Mouse (Mus musculus): Measurements from ENCODE around the gene Fgfr2. TPM values are rescaled to one million over a fixed set of nuclear protein-coding genes. Genes with fewer than 3 reads are reported as not detected.

Fgfr2 gene
- polyA plus RNA-seq, 1 experiment = 14.8 TPM

DNA sequence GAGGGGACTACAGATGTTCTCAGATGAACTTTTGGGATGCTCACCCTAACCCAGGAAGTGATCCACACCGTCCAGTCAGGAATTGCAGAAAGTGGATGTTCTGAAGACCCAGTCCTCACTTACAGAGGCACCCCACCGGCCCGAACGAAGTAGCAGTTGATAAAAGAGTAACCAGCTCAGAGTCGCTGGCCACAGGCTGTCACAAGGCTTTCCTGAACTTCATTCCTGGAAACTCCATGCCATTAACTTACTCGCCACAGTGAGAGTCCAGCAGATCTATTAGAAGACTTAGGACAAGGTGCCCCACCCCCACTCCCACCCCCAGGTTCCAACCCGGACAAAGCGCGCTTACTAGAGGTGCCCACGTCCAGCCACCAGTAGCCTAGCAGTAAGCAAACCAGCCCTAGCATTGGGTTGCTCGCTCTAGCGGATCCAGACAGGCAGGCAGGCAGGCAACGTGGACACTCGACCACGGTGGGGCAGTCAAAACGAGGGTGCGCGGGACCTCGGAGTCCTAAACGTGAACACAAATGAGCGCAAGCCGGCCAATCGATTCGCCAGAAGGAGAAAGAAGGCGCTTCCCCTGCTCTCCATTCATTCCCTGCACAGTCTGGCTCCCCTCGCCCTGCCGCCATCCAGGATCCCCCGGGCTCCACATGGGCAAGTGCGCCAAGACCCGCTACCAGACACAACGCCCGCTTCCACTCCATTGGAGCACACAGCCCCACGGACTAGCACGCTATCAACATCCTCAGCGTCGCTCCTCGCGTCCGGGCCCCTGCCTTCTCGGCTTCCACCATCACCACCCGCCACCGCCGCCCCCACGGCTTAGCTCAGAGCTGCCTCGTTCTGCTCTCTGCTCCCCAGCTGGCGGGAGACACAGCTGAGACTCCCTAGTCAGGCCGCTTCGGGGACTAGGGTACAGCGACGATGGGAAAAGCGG is 807.7 kb downstream of the Fgfr2 start:
- H3K36me3 ChIP-seq (ENCODE audit: control insufficient read depth, insufficient read depth, low read length) = no peaks in the 10 kb centered on the region
- H3K4me1 ChIP-seq (ENCODE audit: control insufficient read depth, insufficient read depth, low read length) = peaks cover 5% of the 10 kb centered on the region; the same call in 1 of the 2 replicates
- H3K27ac ChIP-seq (ENCODE audit: insufficient read depth, low read depth, low read length) = peak overlapping the region; percentile 87
- peak overlapping the region; percentile 94 for H3K4me3 ChIP-seq (ENCODE audit: insufficient read depth, low read depth, low read length)
- no peaks in the 10 kb centered on the region for H3K27me3 ChIP-seq (replicated peaks; ENCODE audit: control insufficient read depth, insufficient read depth, low read length)
- WGBS = 2% methylated on average over 51 of the region's 51 CpGs
- TF ChIP-seq CTCF (conservative IDR thresholded peaks at IDR 0.05; ENCODE audit: insufficient read depth, insufficient read length, low read depth, low read length) = peak; percentile 60
- TF ChIP-seq POLR2A (IDR thresholded peaks at IDR 0.05; ENCODE audit: low read depth, low read length) = no peak
- peak; percentile 81 for DNase-seq

DNA sequence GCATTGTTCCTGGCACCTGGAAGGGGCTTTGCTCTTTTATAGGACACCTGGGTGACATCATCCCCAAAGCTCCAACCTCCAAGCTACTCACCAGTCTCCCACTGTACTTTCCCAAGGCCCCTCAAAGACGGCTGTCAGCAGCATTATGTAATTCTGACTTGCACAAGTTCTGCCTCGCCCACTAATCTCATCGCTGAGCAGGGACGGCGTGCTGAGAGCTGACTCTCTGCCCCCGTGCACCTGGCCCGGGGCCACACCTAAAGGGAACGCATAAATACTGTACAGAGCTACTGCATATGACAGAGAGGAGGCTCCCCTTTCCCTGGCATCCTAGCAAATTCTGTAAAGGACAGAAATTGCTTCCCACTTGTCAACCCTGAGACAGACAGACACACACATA is 810.8 kb downstream of the Fgfr2 start:
- 54% methylated on average over 8 of the region's 8 CpGs for WGBS
- Histone ChIP-seq H3K27me3 (replicated peaks; ENCODE audit: control insufficient read depth, insufficient read depth, low read length) (no peaks in the 10 kb centered on the region), H3K4me1 (ENCODE audit: control insufficient read depth, insufficient read depth, low read length) (peaks cover 13% of the 10 kb centered on the region), H3K36me3 (ENCODE audit: control insufficient read depth, insufficient read depth, low read length) (no peaks in the 10 kb centered on the region), H3K27ac (ENCODE audit: insufficient read depth, low read depth, low read length) (no peak overlapping the region), H3K4me3 (ENCODE audit: insufficient read depth, low read depth, low read length) (no peak overlapping the region)
- DNase-seq = no peak
- TF ChIP-seq POLR2A (IDR thresholded peaks at IDR 0.05; ENCODE audit: low read depth, low read length) = no peak
- no peak for TF ChIP-seq CTCF (conservative IDR thresholded peaks at IDR 0.05; ENCODE audit: insufficient read depth, insufficient read length, low read depth, low read length)

DNA sequence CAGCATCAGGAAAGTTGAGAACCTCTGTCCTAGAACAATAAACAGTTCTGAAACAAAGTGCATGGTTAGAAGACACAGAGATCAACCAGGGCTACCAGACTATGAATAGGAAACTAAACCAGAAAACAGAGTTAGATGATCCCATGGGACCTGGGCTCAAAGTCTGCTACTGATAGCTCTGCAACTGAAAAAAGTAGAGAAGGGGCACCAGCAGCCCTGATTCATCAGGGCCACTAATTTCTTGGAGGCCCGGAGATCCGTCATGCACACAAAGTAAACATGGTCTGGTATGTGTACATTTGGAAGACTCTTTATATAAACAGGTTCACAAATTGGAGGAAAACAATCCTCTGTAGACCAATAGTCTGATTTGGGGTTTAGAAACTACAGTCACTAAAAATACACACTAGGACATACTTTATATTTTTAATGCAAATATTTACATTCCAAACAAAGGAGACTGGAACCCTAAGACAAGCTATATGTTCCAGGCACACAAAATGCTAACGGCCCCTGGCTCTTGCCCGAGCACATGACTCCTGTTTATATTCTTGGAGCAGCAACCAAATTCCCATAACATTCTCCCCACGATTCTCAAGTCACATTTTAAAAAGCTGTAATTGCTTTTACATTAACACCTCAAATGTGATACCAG is 814.5 kb downstream of the Fgfr2 start:
- 52% methylated on average over 5 of the region's 5 CpGs for WGBS
- no peak for TF ChIP-seq POLR2A (IDR thresholded peaks at IDR 0.05; ENCODE audit: low read depth, low read length)
- TF ChIP-seq CTCF (conservative IDR thresholded peaks at IDR 0.05; ENCODE audit: insufficient read depth, insufficient read length, low read depth, low read length) = no peak

DNA sequence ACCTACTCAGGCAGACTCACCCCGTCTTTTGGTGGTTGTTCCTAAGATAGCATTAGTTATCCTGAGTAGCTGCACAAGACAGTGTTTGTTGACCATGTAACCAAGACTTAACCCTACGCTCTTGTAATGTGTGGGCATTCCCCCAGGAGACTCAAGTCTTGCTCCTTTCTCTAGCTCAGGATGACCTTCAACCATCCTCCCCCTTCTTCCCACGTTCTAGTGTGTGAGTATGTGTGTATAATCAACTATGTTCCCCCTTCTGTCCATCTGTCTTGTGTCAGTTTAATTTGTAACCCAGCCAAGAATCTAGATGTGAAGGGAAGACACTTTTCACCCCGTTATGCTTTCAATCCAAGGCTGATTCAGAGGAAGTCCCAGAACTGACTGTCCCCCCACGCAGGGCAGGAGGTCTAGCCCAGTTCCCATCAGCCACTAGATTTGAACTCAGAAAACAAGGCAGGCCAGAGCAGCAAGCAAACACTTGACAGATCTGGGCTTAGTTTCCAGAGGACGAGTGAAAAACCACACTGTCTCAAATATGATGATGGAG is 815.4 kb downstream of the Fgfr2 start:
- H3K4me3 ChIP-seq (ENCODE audit: insufficient read depth, low read depth, low read length) = no peak overlapping the region
- H3K27ac ChIP-seq (ENCODE audit: insufficient read depth, low read depth, low read length) = peak overlapping the region; percentile 71
- H3K4me1 ChIP-seq (ENCODE audit: control insufficient read depth, insufficient read depth, low read length) = peaks cover 15% of the 10 kb centered on the region
- H3K36me3 ChIP-seq (ENCODE audit: control insufficient read depth, insufficient read depth, low read length) = no peaks in the 10 kb centered on the region
- 56% methylated on average over 6 of the region's 6 CpGs for WGBS
- peak; percentile 69 for DNase-seq
- no peak for TF ChIP-seq CTCF (conservative IDR thresholded peaks at IDR 0.05; ENCODE audit: insufficient read depth, insufficient read length, low read depth, low read length)
- TF ChIP-seq POLR2A (IDR thresholded peaks at IDR 0.05; ENCODE audit: low read depth, low read length) = no peak
- H3K27me3 ChIP-seq (replicated peaks; ENCODE audit: control insufficient read depth, insufficient read depth, low read length) = no peaks in the 10 kb centered on the region

More for the DNA sequence above, 814.5 kb downstream of the Fgfr2 start:
- no peak overlapping the region for H3K4me3 ChIP-seq (ENCODE audit: insufficient read depth, low read depth, low read length)
- H3K4me1 ChIP-seq (ENCODE audit: control insufficient read depth, insufficient read depth, low read length) = peaks cover 15% of the 10 kb centered on the region
- no peaks in the 10 kb centered on the region for H3K27me3 ChIP-seq (replicated peaks; ENCODE audit: control insufficient read depth, insufficient read depth, low read length)
- H3K36me3 ChIP-seq (ENCODE audit: control insufficient read depth, insufficient read depth, low read length) = no peaks in the 10 kb centered on the region
- no peak for DNase-seq
- H3K27ac ChIP-seq (ENCODE audit: insufficient read depth, low read depth, low read length) = peak overlapping the region; percentile 9; the same call in 1 of the 2 replicates

DNA sequence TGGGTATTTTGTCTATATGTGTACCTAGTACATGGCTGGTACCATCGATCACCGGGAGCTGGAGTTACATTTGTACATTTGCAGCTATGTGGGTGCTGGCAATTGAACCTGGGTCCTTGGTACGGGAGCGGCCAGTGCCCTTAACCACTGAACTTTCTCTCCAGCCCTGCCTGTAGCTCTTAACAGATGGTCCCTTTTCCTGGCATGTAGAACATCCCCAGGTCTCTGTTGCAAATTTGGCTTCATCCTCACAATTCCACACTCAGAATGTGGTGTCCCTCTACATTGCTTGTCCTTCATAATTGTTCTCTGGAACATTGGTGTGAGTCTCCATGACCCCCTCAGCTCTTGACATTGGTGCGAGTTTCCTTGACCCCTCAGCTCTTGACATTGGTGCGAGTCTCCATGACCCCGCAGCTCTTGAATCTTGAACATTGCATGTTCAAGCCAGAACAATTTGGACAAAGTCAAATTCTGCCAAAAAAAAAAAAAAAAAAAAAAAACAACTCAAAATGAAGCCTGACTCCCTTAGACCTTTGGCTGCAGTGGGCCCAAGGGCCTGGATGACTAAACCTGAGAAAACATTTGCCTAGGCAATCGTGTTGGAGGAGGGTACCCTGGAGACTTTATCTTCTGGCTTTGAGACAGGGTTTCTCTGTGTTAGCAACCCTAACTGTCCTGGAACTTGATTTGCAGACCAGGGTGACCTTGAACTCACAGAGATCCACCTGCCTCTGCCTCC is 816.3 kb downstream of the Fgfr2 start:
- no peak for TF ChIP-seq CTCF (conservative IDR thresholded peaks at IDR 0.05; ENCODE audit: insufficient read depth, insufficient read length, low read depth, low read length)
- no peak for TF ChIP-seq POLR2A (IDR thresholded peaks at IDR 0.05; ENCODE audit: low read depth, low read length)
- 92% methylated on average over 8 of the region's 8 CpGs for WGBS
- Histone ChIP-seq H3K4me1 (ENCODE audit: control insufficient read depth, insufficient read depth, low read length) (peaks cover 14% of the 10 kb centered on the region), H3K36me3 (ENCODE audit: control insufficient read depth, insufficient read depth, low read length) (no peaks in the 10 kb centered on the region), H3K27me3 (replicated peaks; ENCODE audit: control insufficient read depth, insufficient read depth, low read length) (no peaks in the 10 kb centered on the region), H3K4me3 (ENCODE audit: insufficient read depth, low read depth, low read length) (no peak overlapping the region), H3K27ac (ENCODE audit: insufficient read depth, low read depth, low read length) (no peak overlapping the region)
- no peak for DNase-seq

DNA sequence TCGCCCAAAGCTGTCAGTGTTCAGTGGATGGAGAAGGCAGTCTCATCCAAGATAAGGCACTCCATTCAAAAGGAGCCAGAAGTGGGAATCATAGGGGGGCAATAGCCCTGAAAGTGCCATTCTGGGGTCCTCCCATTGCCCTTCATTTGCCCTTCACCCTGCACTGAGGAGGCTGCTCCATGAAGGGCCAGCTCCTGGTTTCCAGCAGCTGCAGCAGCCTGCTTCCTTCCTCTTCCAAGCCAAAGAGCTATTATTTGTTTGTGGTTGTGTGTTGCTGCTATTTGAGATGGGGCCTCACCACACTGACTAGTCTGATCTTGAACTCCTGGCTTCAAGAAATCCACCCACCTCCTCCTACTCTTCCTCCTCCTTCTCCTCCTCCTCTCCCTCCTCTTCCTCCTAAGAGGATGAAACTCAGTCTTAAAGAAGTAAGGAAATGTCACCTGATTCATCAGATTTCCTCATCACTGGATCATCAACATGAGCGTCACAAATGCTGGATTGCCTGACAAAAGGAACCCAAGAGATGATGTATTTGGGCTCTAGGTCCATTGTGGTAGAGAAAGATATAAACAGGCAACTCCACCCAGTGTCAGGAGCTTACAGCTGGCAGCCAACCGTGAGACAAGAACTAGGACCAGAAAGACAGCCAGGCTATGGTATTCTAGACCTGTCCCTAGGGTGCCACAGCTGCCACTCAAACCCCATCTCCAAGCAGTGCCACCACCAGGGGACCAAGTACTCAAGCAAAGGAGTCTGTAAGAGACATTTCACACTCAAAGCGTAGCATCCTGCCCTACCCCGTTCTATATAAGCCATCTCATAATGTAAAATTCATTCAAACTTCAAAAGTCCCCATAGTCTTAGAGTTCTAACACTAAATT is 817.4 kb downstream of the Fgfr2 start:
- Histone ChIP-seq H3K27me3 (replicated peaks; ENCODE audit: control insufficient read depth, insufficient read depth, low read length) (no peaks in the 10 kb centered on the region), H3K4me3 (ENCODE audit: insufficient read depth, low read depth, low read length) (no peak overlapping the region), H3K4me1 (ENCODE audit: control insufficient read depth, insufficient read depth, low read length) (peaks cover 14% of the 10 kb centered on the region), H3K27ac (ENCODE audit: insufficient read depth, low read depth, low read length) (no peak overlapping the region), H3K36me3 (ENCODE audit: control insufficient read depth, insufficient read depth, low read length) (no peaks in the 10 kb centered on the region)
- peak; percentile 30 for DNase-seq
- 83% methylated on average over 5 of the region's 5 CpGs for WGBS
- TF ChIP-seq POLR2A (IDR thresholded peaks at IDR 0.05; ENCODE audit: low read depth, low read length) = no peak
- TF ChIP-seq CTCF (conservative IDR thresholded peaks at IDR 0.05; ENCODE audit: insufficient read depth, insufficient read length, low read depth, low read length) = no peak

Data from kidney, adult 2 months (tissue).